Mouse (Mus musculus): ENCODE data around the gene Mgll. TPM values are rescaled to one million over a fixed set of nuclear protein-coding genes. Genes with fewer than 3 reads are reported as not detected.

Gene Mgll
- polyA plus RNA-seq, 1 experiment from 2014 or later, result 4.4 TPM

GRCm38 (mm10) chr6:88770300-88770904 is 46.2 kb downstream of the Mgll start:
- no peak overlapping the region for H3K27ac ChIP-seq (ENCODE audit: low read depth, low read length)
- no peak for ATAC-seq (replicated peaks; ENCODE audit: low FRiP score)
- H3K9me3 ChIP-seq (ENCODE audit: control insufficient read depth, low read length), result no peaks in the 10 kb centered on the region
- 91% methylated on average over 17 of the region's 17 CpGs for WGBS
- no peak overlapping the region for H3K4me3 ChIP-seq (ENCODE audit: low read depth, low read length)
- no peak overlapping the region for H3K9ac ChIP-seq (ENCODE audit: low read length)
- H3K27me3 ChIP-seq (ENCODE audit: control insufficient read depth, insufficient read depth, low read length), result no peaks in the 10 kb centered on the region
- no peaks in the 10 kb centered on the region for H3K4me1 ChIP-seq (replicated peaks; ENCODE audit: control insufficient read depth, insufficient read depth, low read length)
- H3K4me2 ChIP-seq (ENCODE audit: low read depth, low read length, severe bottlenecking), result no peak overlapping the region
- no peak for DNase-seq (ENCODE audit: low spot score)
- H3K36me3 ChIP-seq (ENCODE audit: control insufficient read depth, insufficient read depth, low read length), result no peaks in the 10 kb centered on the region

GRCm38 (mm10) chr6:88770981-88771380 is 46.8 kb downstream of the Mgll start:
- H3K4me3 ChIP-seq (ENCODE audit: low read depth, low read length), result no peak overlapping the region
- no peaks in the 10 kb centered on the region for H3K27me3 ChIP-seq (ENCODE audit: control insufficient read depth, insufficient read depth, low read length)
- ATAC-seq (replicated peaks; ENCODE audit: low FRiP score), result no peak
- no peaks in the 10 kb centered on the region for H3K4me1 ChIP-seq (replicated peaks; ENCODE audit: control insufficient read depth, insufficient read depth, low read length)
- DNase-seq (ENCODE audit: low spot score), result no peak
- 89% methylated on average over 5 of the region's 5 CpGs for WGBS
- H3K9me3 ChIP-seq (ENCODE audit: control insufficient read depth, low read length), result no peaks in the 10 kb centered on the region
- no peak overlapping the region for H3K9ac ChIP-seq (ENCODE audit: low read length)
- no peak overlapping the region for H3K27ac ChIP-seq (ENCODE audit: low read depth, low read length)
- H3K36me3 ChIP-seq (ENCODE audit: control insufficient read depth, insufficient read depth, low read length), result no peaks in the 10 kb centered on the region
- no peak overlapping the region for H3K4me2 ChIP-seq (ENCODE audit: low read depth, low read length, severe bottlenecking)

GRCm38 (mm10) chr6:88772041-88772440 is 47.8 kb downstream of the Mgll start:
- no peak overlapping the region for H3K27ac ChIP-seq (ENCODE audit: low read depth, low read length)
- no peaks in the 10 kb centered on the region for H3K9me3 ChIP-seq (ENCODE audit: control insufficient read depth, low read length)
- no peak for ATAC-seq (replicated peaks; ENCODE audit: low FRiP score)
- no peaks in the 10 kb centered on the region for H3K36me3 ChIP-seq (ENCODE audit: control insufficient read depth, insufficient read depth, low read length)
- WGBS, result 91% methylated on average over 13 of the region's 13 CpGs
- no peaks in the 10 kb centered on the region for H3K27me3 ChIP-seq (ENCODE audit: control insufficient read depth, insufficient read depth, low read length)
- no peaks in the 10 kb centered on the region for H3K4me1 ChIP-seq (replicated peaks; ENCODE audit: control insufficient read depth, insufficient read depth, low read length)
- no peak overlapping the region for H3K9ac ChIP-seq (ENCODE audit: low read length)
- no peak overlapping the region for H3K4me2 ChIP-seq (ENCODE audit: low read depth, low read length, severe bottlenecking)
- DNase-seq (ENCODE audit: low spot score), result no peak
- no peak overlapping the region for H3K4me3 ChIP-seq (ENCODE audit: low read depth, low read length)

- H3K9ac ChIP-seq (ENCODE audit: low read length), result no peak overlapping the region
- DNase-seq (ENCODE audit: low spot score), result no peak
- H3K27ac ChIP-seq (ENCODE audit: low read depth, low read length), result no peak overlapping the region
- H3K36me3 ChIP-seq (ENCODE audit: control insufficient read depth, insufficient read depth, low read length), result no peaks in the 10 kb centered on the region
- no peaks in the 10 kb centered on the region for H3K27me3 ChIP-seq (ENCODE audit: control insufficient read depth, insufficient read depth, low read length)
- H3K4me1 ChIP-seq (replicated peaks; ENCODE audit: control insufficient read depth, insufficient read depth, low read length), result no peaks in the 10 kb centered on the region
- no peak for ATAC-seq (replicated peaks; ENCODE audit: low FRiP score)
- 82% methylated on average over 9 of the region's 9 CpGs for WGBS
- H3K4me2 ChIP-seq (ENCODE audit: low read depth, low read length, severe bottlenecking), result no peak overlapping the region
- no peak overlapping the region for H3K4me3 ChIP-seq (ENCODE audit: low read depth, low read length)
- no peaks in the 10 kb centered on the region for H3K9me3 ChIP-seq (ENCODE audit: control insufficient read depth, low read length)
These were observed 49.8 kb downstream of the Mgll start for GRCm38 (mm10) chr6:88774055-88774454.

GRCm38 (mm10) chr6:88775267-88775666 is 51.1 kb downstream of the Mgll start:
- WGBS, result 77% methylated on average over 13 of the region's 14 CpGs
- H3K27ac ChIP-seq (ENCODE audit: low read depth, low read length), result no peak overlapping the region
- no peak overlapping the region for H3K9ac ChIP-seq (ENCODE audit: low read length)
- no peak overlapping the region for H3K4me3 ChIP-seq (ENCODE audit: low read depth, low read length)
- no peak overlapping the region for H3K4me2 ChIP-seq (ENCODE audit: low read depth, low read length, severe bottlenecking)
- no peaks in the 10 kb centered on the region for H3K9me3 ChIP-seq (ENCODE audit: control insufficient read depth, low read length)
- H3K4me1 ChIP-seq (replicated peaks; ENCODE audit: control insufficient read depth, insufficient read depth, low read length), result no peaks in the 10 kb centered on the region
- DNase-seq (ENCODE audit: low spot score) (no peak), ATAC-seq (replicated peaks; ENCODE audit: low FRiP score) (no peak)
- no peaks in the 10 kb centered on the region for H3K36me3 ChIP-seq (ENCODE audit: control insufficient read depth, insufficient read depth, low read length)
- no peaks in the 10 kb centered on the region for H3K27me3 ChIP-seq (ENCODE audit: control insufficient read depth, insufficient read depth, low read length)

GRCm38 (mm10) chr6:88776336-88776923 is 52.2 kb downstream of the Mgll start:
- no peak overlapping the region for H3K4me3 ChIP-seq (ENCODE audit: low read depth, low read length)
- ATAC-seq (replicated peaks; ENCODE audit: low FRiP score), result no peak
- H3K27ac ChIP-seq (ENCODE audit: low read depth, low read length), result no peak overlapping the region
- no peak overlapping the region for H3K9ac ChIP-seq (ENCODE audit: low read length)
- no peak for DNase-seq (ENCODE audit: low spot score)
- H3K4me1 ChIP-seq (replicated peaks; ENCODE audit: control insufficient read depth, insufficient read depth, low read length), result no peaks in the 10 kb centered on the region
- H3K4me2 ChIP-seq (ENCODE audit: low read depth, low read length, severe bottlenecking), result no peak overlapping the region
- H3K27me3 ChIP-seq (ENCODE audit: control insufficient read depth, insufficient read depth, low read length), result no peaks in the 10 kb centered on the region
- no peaks in the 10 kb centered on the region for H3K9me3 ChIP-seq (ENCODE audit: control insufficient read depth, low read length)
- 65% methylated on average over 13 of the region's 13 CpGs for WGBS
- no peaks in the 10 kb centered on the region for H3K36me3 ChIP-seq (ENCODE audit: control insufficient read depth, insufficient read depth, low read length)

- Histone ChIP-seq H3K27me3 (ENCODE audit: control insufficient read depth, insufficient read depth, low read length) (no peaks in the 10 kb centered on the region), H3K9ac (ENCODE audit: low read length) (no peak overlapping the region), H3K4me2 (ENCODE audit: low read depth, low read length, severe bottlenecking) (no peak overlapping the region), H3K36me3 (ENCODE audit: control insufficient read depth, insufficient read depth, low read length) (no peaks in the 10 kb centered on the region), H3K4me3 (ENCODE audit: low read depth, low read length) (no peak overlapping the region), H3K4me1 (replicated peaks; ENCODE audit: control insufficient read depth, insufficient read depth, low read length) (no peaks in the 10 kb centered on the region), H3K27ac (ENCODE audit: low read depth, low read length) (no peak overlapping the region), H3K9me3 (ENCODE audit: control insufficient read depth, low read length) (no peaks in the 10 kb centered on the region)
- 81% methylated on average over 8 of the region's 8 CpGs for WGBS
- ATAC-seq (replicated peaks; ENCODE audit: low FRiP score), result no peak
- no peak for DNase-seq (ENCODE audit: low spot score)
These were observed 52.8 kb downstream of the Mgll start for GRCm38 (mm10) chr6:88776964-88777363.

GRCm38 (mm10) chr6:88778047-88778688 is 54.0 kb downstream of the Mgll start:
- Histone ChIP-seq H3K36me3 (ENCODE audit: control insufficient read depth, insufficient read depth, low read length) (no peaks in the 10 kb centered on the region), H3K9me3 (ENCODE audit: control insufficient read depth, low read length) (no peaks in the 10 kb centered on the region), H3K9ac (ENCODE audit: low read length) (no peak overlapping the region), H3K27ac (ENCODE audit: low read depth, low read length) (no peak overlapping the region), H3K4me2 (ENCODE audit: low read depth, low read length, severe bottlenecking) (no peak overlapping the region), H3K27me3 (ENCODE audit: control insufficient read depth, insufficient read depth, low read length) (no peaks in the 10 kb centered on the region), H3K4me1 (replicated peaks; ENCODE audit: control insufficient read depth, insufficient read depth, low read length) (no peaks in the 10 kb centered on the region), H3K4me3 (ENCODE audit: low read depth, low read length) (no peak overlapping the region)
- ATAC-seq (replicated peaks; ENCODE audit: low FRiP score) (no peak), DNase-seq (ENCODE audit: low spot score) (no peak)
- 23% methylated on average over 8 of the region's 8 CpGs for WGBS

- no peaks in the 10 kb centered on the region for H3K9me3 ChIP-seq (ENCODE audit: control insufficient read depth, low read length)
- 86% methylated on average over 5 of the region's 5 CpGs for WGBS
These were observed 55.5 kb downstream of the Mgll start for GRCm38 (mm10) chr6:88779755-88780154.

More at GRCm38 (mm10) chr6:88779755-88780154, 55.5 kb downstream of the Mgll start:
- no peak overlapping the region for H3K4me2 ChIP-seq (ENCODE audit: low read depth, low read length, severe bottlenecking)
- ATAC-seq (replicated peaks; ENCODE audit: low FRiP score), result no peak
- no peak overlapping the region for H3K4me3 ChIP-seq (ENCODE audit: low read depth, low read length)
- no peak for DNase-seq (ENCODE audit: low spot score)
- no peaks in the 10 kb centered on the region for H3K36me3 ChIP-seq (ENCODE audit: control insufficient read depth, insufficient read depth, low read length)
- H3K9ac ChIP-seq (ENCODE audit: low read length), result no peak overlapping the region
- H3K4me1 ChIP-seq (replicated peaks; ENCODE audit: control insufficient read depth, insufficient read depth, low read length), result no peaks in the 10 kb centered on the region
- H3K27ac ChIP-seq (ENCODE audit: low read depth, low read length), result no peak overlapping the region
- no peaks in the 10 kb centered on the region for H3K27me3 ChIP-seq (ENCODE audit: control insufficient read depth, insufficient read depth, low read length)
